Mouse (Mus musculus) c-Kit-positive CD71-negative TER-119-negative erythroid progenitor cells, embryonic 14.5 days (primary cell): ENCODE measurements around the gene Stx19.

Experiments used
- DNase-seq: peaks from one replicate; pipeline ENCODE4 v3.0.0-alpha.2; 2013; ENCODE audit warnings: low read depth

Stx19 gene

GRCm38 (mm10) chr16:62852464-62853252 lies 38.2 kb downstream of the Stx19 start:
- DNase-seq = no peak

- DNase-seq = no peak
Measured at GRCm38 (mm10) chr16:62853611-62854126, 39.2 kb downstream of the Stx19 start.

- DNase-seq = no peak
Measured at GRCm38 (mm10) chr16:62854191-62855068, 40.0 kb downstream of the Stx19 start, which contains the start of gene Pros1. TSS of gene Pros1 (plus strand) at chr16:62854307.

GRCm38 (mm10) chr16:62855385-62855784 lies 40.9 kb downstream of the Stx19 start:
- no peak for DNase-seq

- DNase-seq = no peak
Measured at GRCm38 (mm10) chr16:62856273-62856672, 41.8 kb downstream of the Stx19 start.

- no peak for DNase-seq
Measured at GRCm38 (mm10) chr16:62857498-62857897, 43.0 kb downstream of the Stx19 start.

- no peak for DNase-seq
Measured at GRCm38 (mm10) chr16:62858018-62858417, 43.5 kb downstream of the Stx19 start.

- no peak for DNase-seq
Measured at GRCm38 (mm10) chr16:62860140-62860539, 45.7 kb downstream of the Stx19 start.

- no peak for DNase-seq
Measured at GRCm38 (mm10) chr16:62861455-62861854, 47.0 kb downstream of the Stx19 start.

GRCm38 (mm10) chr16:62872688-62873117 lies 58.2 kb downstream of the Stx19 start:
- DNase-seq = no peak

GRCm38 (mm10) chr16:62873180-62873579 lies 58.7 kb downstream of the Stx19 start:
- no peak for DNase-seq
